Mouse (Mus musculus): ENCODE measurements around the gene Akap7. TPM values are rescaled to one million over a fixed set of nuclear protein-coding genes. Genes with fewer than 3 reads are reported as not detected.

Akap7 gene
- polyA plus RNA-seq, 1 experiment = 9.4 TPM

DNA sequence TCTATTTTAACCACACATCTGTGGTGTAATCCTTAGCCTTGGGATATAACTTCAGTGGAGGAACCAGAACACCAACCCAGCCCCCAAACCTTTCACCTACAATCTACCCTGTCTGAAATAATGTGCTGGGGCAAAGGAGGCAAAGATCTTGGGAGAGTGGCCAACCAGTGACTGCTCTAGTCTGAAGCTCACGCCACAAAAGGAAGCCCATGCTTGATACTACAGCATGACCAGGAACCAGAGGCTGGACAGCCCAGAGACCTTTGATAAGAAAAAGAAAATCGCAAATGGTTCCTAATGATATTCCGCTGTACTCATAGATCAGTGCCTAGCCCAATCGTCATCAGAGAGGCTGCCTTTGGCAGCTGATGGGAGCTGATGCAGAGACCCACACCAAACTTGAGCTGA is 9.4 kb downstream of the Akap7 start:
- Histone ChIP-seq H3K27ac (ENCODE audit: control insufficient read depth, insufficient read depth, low read depth, low read length) (peak overlapping the region; percentile 34; the same call in 1 of the 2 replicates), H3K4me3 (ENCODE audit: control insufficient read depth, low read depth, low read length) (no peak overlapping the region), H3K36me3 (ENCODE audit: control insufficient read depth, insufficient read depth, low read length) (no peaks in the 10 kb centered on the region), H3K27me3 (ENCODE audit: control insufficient read depth, insufficient read depth, low read length) (no peaks in the 10 kb centered on the region), H3K4me1 (ENCODE audit: control insufficient read depth, insufficient read depth, low read length) (peaks cover 5% of the 10 kb centered on the region)
- TF ChIP-seq CTCF (IDR thresholded peaks at IDR 0.05; ENCODE audit: control insufficient read depth, insufficient read depth, insufficient replicate concordance, low read depth, low read length) = no peak
- no peak for TF ChIP-seq POLR2A (IDR thresholded peaks at IDR 0.05; ENCODE audit: control insufficient read depth, low read depth, low read length)

DNA sequence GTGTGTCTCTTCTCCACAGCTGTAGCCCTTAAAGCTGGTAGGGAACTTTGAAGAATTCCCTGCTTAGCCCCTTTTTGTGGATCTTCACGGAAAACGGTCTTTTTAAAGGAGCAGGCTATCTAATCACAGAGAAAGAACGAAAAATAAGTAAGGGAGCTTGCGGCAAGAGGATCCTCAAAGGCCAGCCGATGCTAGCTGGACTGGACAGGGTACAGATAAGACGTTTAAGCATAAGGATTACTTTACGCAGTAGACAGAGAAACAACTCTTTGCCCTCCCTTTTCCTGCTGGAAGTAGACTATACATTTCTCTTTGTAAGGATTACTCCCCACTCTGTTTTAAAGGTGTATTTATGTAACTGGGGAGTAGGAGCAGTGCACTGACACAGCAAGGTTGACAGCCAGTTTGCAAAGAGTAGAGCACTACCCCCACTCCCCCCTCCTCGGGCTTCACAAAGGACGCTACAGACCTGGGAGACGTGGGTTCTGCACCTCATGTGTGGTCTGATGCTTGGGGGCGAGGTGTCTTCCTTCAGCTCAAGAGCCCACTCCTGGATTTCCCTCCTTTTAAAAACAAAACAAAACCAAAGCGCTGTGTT is 9.9 kb downstream of the Akap7 start:
- Histone ChIP-seq H3K27me3 (ENCODE audit: control insufficient read depth, insufficient read depth, low read length) (no peaks in the 10 kb centered on the region), H3K36me3 (ENCODE audit: control insufficient read depth, insufficient read depth, low read length) (no peaks in the 10 kb centered on the region), H3K4me1 (ENCODE audit: control insufficient read depth, insufficient read depth, low read length) (peaks cover 5% of the 10 kb centered on the region), H3K4me3 (ENCODE audit: control insufficient read depth, low read depth, low read length) (no peak overlapping the region), H3K27ac (ENCODE audit: control insufficient read depth, insufficient read depth, low read depth, low read length) (peak overlapping the region; percentile 52)
- no peak for TF ChIP-seq CTCF (IDR thresholded peaks at IDR 0.05; ENCODE audit: control insufficient read depth, insufficient read depth, insufficient replicate concordance, low read depth, low read length)
- TF ChIP-seq POLR2A (IDR thresholded peaks at IDR 0.05; ENCODE audit: control insufficient read depth, low read depth, low read length) = no peak

DNA sequence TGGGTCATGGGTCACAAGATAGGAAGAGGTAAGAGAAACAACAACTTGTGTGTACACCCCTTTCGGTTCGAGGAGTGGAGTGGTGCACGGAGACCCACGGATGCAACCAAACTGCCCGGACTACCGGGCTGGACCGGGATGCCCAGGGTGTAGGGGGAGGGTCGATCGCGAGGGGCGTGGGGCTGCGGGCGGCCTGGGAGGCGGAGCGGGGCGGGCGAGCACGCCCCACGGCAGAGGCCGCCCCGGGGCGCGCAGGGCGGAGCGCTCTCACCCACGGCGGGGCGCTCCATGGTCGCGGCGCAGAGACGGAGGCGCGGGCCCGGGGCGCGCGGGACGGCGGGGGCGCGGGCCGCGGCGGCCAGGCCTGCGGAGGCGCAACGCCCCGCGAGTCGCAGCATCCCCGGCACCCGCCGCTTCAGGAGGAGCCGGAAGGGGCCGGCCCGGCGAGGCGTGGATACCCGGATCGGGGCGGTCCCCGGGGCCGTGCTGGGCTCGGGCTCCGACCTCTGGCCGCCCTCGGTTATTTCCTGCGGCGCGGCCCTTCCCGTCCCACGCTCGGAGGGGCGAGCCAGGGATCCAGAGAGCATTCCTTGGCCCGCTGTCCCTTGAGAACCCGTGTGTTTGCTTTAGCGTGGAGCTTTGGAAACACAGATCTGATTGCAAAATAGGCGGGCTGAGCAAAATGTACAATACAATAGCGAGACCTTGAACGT is 10.9 kb downstream of the Akap7 start:
- Histone ChIP-seq H3K27ac (ENCODE audit: control insufficient read depth, insufficient read depth, low read depth, low read length) (peak overlapping the region; percentile 51), H3K4me1 (ENCODE audit: control insufficient read depth, insufficient read depth, low read length) (peaks cover 5% of the 10 kb centered on the region), H3K27me3 (ENCODE audit: control insufficient read depth, insufficient read depth, low read length) (no peaks in the 10 kb centered on the region), H3K36me3 (ENCODE audit: control insufficient read depth, insufficient read depth, low read length) (no peaks in the 10 kb centered on the region), H3K4me3 (ENCODE audit: control insufficient read depth, low read depth, low read length) (peak overlapping the region; percentile 88)
- no peak for TF ChIP-seq CTCF (IDR thresholded peaks at IDR 0.05; ENCODE audit: control insufficient read depth, insufficient read depth, insufficient replicate concordance, low read depth, low read length)
- peak; percentile 49 for TF ChIP-seq POLR2A (IDR thresholded peaks at IDR 0.05; ENCODE audit: control insufficient read depth, low read depth, low read length)

DNA sequence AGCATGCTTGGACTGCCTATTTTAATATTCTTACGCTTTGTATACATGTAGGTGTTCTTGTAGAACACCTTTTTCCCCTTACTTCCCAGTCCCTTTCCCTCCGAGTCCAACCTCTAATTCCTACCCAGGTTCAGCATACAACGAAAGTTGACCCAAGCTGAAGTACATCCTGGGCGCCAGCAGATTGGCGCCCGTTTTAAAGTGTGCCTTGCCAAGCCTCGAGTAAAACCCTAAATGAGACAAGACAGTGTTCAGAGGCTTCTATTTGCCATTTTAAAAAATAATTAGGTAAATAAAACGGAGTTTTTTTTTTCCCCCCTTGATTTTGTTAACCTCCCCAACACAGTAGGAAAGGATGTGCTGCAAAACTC is 11.4 kb downstream of the Akap7 start:
- H3K27ac ChIP-seq (ENCODE audit: control insufficient read depth, insufficient read depth, low read depth, low read length) = peak overlapping the region; percentile 51; the same call in 1 of the 2 replicates
- no peaks in the 10 kb centered on the region for H3K27me3 ChIP-seq (ENCODE audit: control insufficient read depth, insufficient read depth, low read length)
- peaks cover 5% of the 10 kb centered on the region for H3K4me1 ChIP-seq (ENCODE audit: control insufficient read depth, insufficient read depth, low read length)
- TF ChIP-seq CTCF (IDR thresholded peaks at IDR 0.05; ENCODE audit: control insufficient read depth, insufficient read depth, insufficient replicate concordance, low read depth, low read length) (no peak), POLR2A (IDR thresholded peaks at IDR 0.05; ENCODE audit: control insufficient read depth, low read depth, low read length) (no peak)
- H3K4me3 ChIP-seq (ENCODE audit: control insufficient read depth, low read depth, low read length) = peak overlapping the region; percentile 88
- H3K36me3 ChIP-seq (ENCODE audit: control insufficient read depth, insufficient read depth, low read length) = no peaks in the 10 kb centered on the region

DNA sequence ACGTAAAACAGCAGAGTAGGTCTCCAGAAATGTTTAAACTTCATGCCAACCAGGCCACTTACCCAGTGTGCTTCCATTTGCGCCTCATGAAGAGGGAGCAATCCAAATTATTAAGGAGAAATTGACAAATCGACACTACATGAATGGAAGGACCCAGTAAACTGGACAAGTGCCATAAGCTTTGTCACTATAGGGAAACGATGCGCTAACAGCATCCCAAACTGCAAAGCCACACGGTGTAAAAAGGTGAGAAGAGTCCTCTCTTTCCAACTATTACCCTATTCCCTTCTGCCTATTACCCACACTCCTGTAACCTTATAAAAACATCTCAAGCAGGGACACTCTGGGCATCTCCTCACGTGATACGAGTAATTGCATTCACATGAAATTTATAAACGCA is 11.8 kb downstream of the Akap7 start:
- H3K36me3 ChIP-seq (ENCODE audit: control insufficient read depth, insufficient read depth, low read length) = no peaks in the 10 kb centered on the region
- H3K4me1 ChIP-seq (ENCODE audit: control insufficient read depth, insufficient read depth, low read length) = peaks cover 5% of the 10 kb centered on the region
- H3K4me3 ChIP-seq (ENCODE audit: control insufficient read depth, low read depth, low read length) = no peak overlapping the region
- TF ChIP-seq POLR2A (IDR thresholded peaks at IDR 0.05; ENCODE audit: control insufficient read depth, low read depth, low read length) = no peak
- no peak for TF ChIP-seq CTCF (IDR thresholded peaks at IDR 0.05; ENCODE audit: control insufficient read depth, insufficient read depth, insufficient replicate concordance, low read depth, low read length)
- H3K27me3 ChIP-seq (ENCODE audit: control insufficient read depth, insufficient read depth, low read length) = no peaks in the 10 kb centered on the region
- peak overlapping the region; percentile 41; the same call in 1 of the 2 replicates for H3K27ac ChIP-seq (ENCODE audit: control insufficient read depth, insufficient read depth, low read depth, low read length)

DNA sequence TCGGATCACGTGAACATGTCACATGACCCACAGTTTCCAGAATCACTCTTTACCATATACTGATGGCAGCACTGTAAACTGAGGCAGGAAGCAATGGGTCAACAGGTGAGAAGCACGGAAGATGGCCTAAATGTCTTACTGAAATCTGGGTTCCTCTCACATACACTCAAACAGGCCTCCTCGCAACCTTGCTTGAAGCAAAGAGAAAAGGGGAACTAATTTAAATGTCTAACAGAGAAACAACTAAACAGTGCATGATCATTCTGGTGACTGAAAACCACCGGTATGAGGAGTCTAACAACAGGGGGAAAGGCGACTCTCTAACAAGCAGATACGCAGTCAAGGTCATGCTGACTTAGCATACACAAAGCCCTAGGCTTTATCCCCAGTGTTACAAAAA is 12.7 kb downstream of the Akap7 start:
- Histone ChIP-seq H3K36me3 (ENCODE audit: control insufficient read depth, insufficient read depth, low read length) (no peaks in the 10 kb centered on the region), H3K4me1 (ENCODE audit: control insufficient read depth, insufficient read depth, low read length) (peaks cover 5% of the 10 kb centered on the region), H3K27me3 (ENCODE audit: control insufficient read depth, insufficient read depth, low read length) (no peaks in the 10 kb centered on the region), H3K27ac (ENCODE audit: control insufficient read depth, insufficient read depth, low read depth, low read length) (peak overlapping the region; percentile 63), H3K4me3 (ENCODE audit: control insufficient read depth, low read depth, low read length) (no peak overlapping the region)
- TF ChIP-seq CTCF (IDR thresholded peaks at IDR 0.05; ENCODE audit: control insufficient read depth, insufficient read depth, insufficient replicate concordance, low read depth, low read length) = no peak
- TF ChIP-seq POLR2A (IDR thresholded peaks at IDR 0.05; ENCODE audit: control insufficient read depth, low read depth, low read length) = no peak

DNA sequence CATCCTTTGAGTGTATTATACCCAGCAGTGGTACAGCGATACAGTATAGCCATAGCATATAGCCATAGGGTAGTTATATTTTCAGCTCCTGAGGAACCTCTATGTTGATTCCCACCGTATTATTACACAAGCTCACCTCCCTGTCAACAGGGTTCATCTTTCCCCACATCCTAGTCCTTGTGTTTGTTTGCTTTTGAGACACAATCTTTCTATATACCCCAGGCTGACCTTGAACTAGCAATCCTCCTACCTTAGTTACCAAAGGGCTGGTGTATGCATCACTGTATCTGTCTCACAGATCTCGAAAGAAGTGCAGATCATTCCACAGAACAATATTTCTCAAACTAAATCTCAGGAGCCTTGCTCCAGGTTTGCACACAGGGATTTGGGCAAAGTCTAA is 13.9 kb downstream of the Akap7 start:
- Histone ChIP-seq H3K27me3 (ENCODE audit: control insufficient read depth, insufficient read depth, low read length) (no peaks in the 10 kb centered on the region), H3K4me1 (ENCODE audit: control insufficient read depth, insufficient read depth, low read length) (peaks cover 2% of the 10 kb centered on the region), H3K36me3 (ENCODE audit: control insufficient read depth, insufficient read depth, low read length) (no peaks in the 10 kb centered on the region), H3K27ac (ENCODE audit: control insufficient read depth, insufficient read depth, low read depth, low read length) (no peak overlapping the region), H3K4me3 (ENCODE audit: control insufficient read depth, low read depth, low read length) (no peak overlapping the region)
- TF ChIP-seq POLR2A (IDR thresholded peaks at IDR 0.05; ENCODE audit: control insufficient read depth, low read depth, low read length) (no peak), CTCF (IDR thresholded peaks at IDR 0.05; ENCODE audit: control insufficient read depth, insufficient read depth, insufficient replicate concordance, low read depth, low read length) (no peak)

Data from testis, adult 2 months (tissue).